Mouse (Mus musculus): ENCODE data around the gene Gm4312. TPM values are rescaled to one million over a fixed set of nuclear protein-coding genes. Genes with fewer than 3 reads are reported as not detected.
"Not testable (repeated sequence)": the region's sequence is repeated elsewhere in the genome, so short reads cannot be mapped to it uniquely, and the experiment has no call there.

Gene Gm4312
- not detected for total RNA-seq (2021)

DNA sequence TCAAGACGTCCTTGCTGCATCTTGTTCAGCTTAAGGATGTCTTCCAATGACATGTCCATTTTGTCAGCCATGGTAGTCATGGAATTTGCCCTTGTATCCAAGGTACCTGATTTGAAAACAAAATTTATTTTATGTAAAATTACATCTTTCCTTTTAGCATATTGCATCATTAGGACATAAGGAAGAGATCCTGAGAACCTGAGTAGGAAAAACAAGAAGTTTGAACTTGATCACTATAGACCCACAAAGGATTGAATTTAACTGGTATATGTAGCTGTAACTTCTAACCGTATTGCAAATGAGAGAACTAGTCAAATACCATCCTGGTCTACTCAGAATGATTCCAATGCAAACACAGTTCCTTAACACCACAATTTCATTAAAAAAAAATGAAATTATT is at the start of gene Gm4312:
Gm4312 (minus strand) TSS at position 101 of the 400 bp plus-strand sequence.
- intact Hi-C loops (cut with DNase I); DNase-seq (ENCODE audit: low spot score in 2 of 2): not testable (repeated sequence)

DNA sequence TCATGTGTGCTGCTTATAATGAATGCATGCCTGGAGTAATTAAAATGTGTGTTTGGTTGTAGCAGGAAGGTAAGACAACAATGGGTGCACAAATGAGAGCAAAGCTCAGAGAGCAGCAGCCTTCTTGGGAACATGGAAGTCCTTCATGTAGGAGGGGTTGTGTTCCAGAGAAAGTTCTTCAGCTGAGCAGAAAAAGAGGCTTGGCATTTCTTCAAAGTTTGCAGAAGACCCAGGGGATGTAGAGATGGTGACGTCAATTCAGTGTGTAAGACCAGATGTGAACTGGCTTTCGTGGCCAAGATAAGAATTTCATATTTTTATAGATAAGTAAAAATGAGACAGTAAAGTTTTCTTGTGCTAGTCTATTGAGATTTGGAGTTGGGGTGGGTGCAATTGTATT is 45.2 kb upstream of the Gm4312 start:
- no peak for DNase-seq (ENCODE audit: low spot score in 2 of 2)
- intact Hi-C loops (cut with DNase I), result no loop called here

DNA sequence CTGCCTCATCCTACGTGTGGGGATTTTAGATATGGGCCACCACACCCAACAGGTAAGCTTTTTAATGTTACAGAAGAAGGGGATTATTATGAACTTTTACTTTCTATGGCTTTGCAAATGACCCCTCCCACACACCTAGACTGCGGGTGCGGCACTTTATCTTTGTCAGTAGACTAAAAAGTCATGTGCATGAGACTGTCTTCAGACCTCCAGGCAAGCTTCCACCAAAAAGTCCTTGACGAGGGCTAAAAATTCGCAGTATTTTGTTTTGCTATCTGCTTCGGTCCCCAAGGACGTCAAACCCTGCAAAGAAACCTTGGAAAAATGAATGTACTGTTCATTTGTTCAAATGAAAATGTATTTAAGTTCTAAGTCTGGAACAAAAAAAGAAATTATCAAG is 33.2 kb upstream of the Gm4312 start:
- intact Hi-C loops (cut with DNase I), result no loop called here
- DNase-seq (ENCODE audit: low spot score in 2 of 2), result no peak

DNA sequence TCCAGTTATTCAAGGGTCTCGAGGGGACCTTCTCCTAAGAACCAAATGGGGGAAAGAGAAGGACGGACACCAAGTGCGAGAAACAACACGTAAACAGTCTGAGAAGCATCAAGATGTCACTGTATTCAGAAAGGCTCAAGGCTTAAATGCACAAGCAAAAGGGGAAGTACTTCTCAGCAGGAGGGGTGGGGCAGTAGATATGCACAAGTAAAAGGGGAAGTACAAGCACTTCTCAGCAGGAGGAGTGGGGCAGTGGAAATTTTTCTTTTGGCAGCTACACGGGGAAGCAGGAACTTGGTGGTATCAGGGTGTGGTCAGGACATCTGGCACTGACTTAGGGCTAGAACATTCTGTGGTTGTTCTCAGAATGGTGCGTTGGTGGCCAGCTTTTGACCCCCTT is 19.9 kb upstream of the Gm4312 start:
- intact Hi-C loops (cut with DNase I); DNase-seq (ENCODE audit: low spot score in 2 of 2): not testable (repeated sequence)

DNA sequence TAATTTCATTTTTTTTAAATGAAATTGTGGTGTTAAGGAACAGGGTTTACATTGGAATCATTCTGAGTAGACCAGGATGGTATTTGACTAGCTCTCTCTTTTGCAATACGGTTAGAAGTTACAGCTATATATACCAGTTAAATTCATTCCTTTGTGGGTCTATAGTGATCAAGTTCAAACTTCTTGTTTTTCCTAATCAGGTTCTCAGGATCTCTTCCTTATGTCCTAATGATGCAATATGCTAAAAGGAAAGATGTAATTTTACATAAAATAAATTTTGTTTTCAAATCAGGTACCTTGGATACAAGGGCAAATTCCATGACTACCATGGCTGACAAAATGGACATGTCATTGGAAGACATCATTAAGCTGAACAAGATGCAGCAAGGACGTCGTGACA is 21.3 kb downstream of the Gm4312 start, which contains the start of gene Gm4307:
Gm4307 (plus strand) TSS at position 301 of the 400 bp plus-strand sequence.
- DNase-seq (ENCODE audit: low spot score in 2 of 2); intact Hi-C loops (cut with DNase I): not testable (repeated sequence)

DNA sequence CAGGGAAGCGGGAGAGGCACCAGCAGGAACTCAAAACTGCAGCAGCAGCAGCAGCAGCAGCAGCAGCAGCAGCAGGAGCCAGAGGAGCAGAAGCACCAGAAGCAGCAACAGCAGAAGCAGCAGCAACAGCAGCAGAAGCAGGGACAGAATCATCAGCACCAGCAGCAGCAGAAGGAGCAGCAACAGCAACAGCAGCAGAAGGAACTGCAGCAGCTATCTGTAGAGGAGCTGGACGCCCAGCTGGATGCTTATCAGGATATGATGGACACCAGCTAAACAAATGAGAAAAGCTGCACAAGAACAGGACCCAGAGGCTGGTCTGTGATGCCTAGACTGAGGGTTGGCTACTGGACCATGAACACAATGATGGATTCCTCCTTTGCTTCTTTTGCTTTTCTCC is 25.5 kb downstream of the Gm4312 start:
- intact Hi-C loops (cut with DNase I), result not testable (repeated sequence)
- peak; percentile 4 to 6 for DNase-seq (ENCODE audit: low spot score in 2 of 2)

DNA sequence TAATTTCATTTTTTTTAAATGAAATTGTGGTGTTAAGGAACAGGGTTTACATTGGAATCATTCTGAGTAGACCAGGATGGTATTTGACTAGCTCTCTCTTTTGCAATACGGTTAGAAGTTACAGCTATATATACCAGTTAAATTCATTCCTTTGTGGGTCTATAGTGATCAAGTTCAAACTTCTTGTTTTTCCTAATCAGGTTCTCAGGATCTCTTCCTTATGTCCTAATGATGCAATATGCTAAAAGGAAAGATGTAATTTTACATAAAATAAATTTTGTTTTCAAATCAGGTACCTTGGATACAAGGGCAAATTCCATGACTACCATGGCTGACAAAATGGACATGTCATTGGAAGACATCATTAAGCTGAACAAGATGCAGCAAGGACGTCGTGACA is 31.6 kb downstream of the Gm4312 start, which contains the start of gene Gm4305:
Gm4305 (plus strand) TSS at position 301 of the 400 bp plus-strand sequence.
- intact Hi-C loops (cut with DNase I); DNase-seq (ENCODE audit: low spot score in 2 of 2): not testable (repeated sequence)

DNA sequence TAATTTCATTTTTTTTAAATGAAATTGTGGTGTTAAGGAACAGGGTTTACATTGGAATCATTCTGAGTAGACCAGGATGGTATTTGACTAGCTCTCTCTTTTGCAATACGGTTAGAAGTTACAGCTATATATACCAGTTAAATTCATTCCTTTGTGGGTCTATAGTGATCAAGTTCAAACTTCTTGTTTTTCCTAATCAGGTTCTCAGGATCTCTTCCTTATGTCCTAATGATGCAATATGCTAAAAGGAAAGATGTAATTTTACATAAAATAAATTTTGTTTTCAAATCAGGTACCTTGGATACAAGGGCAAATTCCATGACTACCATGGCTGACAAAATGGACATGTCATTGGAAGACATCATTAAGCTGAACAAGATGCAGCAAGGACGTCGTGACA is 36.7 kb downstream of the Gm4312 start, which contains the start of gene Gm4303:
Gm4303 (plus strand) TSS at position 301 of the 400 bp plus-strand sequence.
- intact Hi-C loops (cut with DNase I); DNase-seq (ENCODE audit: low spot score in 2 of 2): not testable (repeated sequence)

DNA sequence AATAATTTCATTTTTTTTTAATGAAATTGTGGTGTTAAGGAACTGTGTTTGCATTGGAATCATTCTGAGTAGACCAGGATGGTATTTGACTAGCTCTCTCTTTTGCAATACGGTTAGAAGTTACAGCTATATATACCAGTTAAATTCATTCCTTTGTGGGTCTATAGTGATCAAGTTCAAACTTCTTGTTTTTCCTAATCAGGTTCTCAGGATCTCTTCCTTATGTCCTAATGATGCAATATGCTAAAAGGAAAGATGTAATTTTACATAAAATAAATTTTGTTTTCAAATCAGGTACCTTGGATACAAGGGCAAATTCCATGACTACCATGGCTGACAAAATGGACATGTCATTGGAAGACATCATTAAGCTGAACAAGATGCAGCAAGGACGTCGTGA is 41.8 kb downstream of the Gm4312 start, which contains the start of gene Gm4302:
Gm4302 (plus strand) TSS at position 301 of the 400 bp plus-strand sequence.
- intact Hi-C loops (cut with DNase I); DNase-seq (ENCODE audit: low spot score in 2 of 2): not testable (repeated sequence)

DNA sequence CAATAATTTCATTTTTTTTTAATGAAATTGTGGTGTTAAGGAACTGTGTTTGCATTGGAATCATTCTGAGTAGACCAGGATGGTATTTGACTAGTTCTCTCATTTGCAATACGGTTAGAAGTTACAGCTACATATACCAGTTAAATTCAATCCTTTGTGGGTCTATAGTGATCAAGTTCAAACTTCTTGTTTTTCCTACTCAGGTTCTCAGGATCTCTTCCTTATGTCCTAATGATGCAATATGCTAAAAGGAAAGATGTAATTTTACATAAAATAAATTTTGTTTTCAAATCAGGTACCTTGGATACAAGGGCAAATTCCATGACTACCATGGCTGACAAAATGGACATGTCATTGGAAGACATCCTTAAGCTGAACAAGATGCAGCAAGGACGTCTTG is 47.0 kb downstream of the Gm4312 start, which contains the start of gene Gm4301:
Gm4301 (plus strand) TSS at position 301 of the 400 bp plus-strand sequence.
- intact Hi-C loops (cut with DNase I), result not testable (repeated sequence)

More for the DNA sequence above, 47.0 kb downstream of the Gm4312 start, which contains the start of gene Gm4301:
- not testable (repeated sequence) for DNase-seq (ENCODE audit: low spot score in 2 of 2)

Other genes with a start within 250 kb of the Gm4312 start
- not detected for gene Gm4301, start 46.9 kb downstream of the Gm4312 start, total RNA-seq (2021)
- not detected for gene Gm4302, start 41.7 kb downstream of the Gm4312 start, total RNA-seq (2021)
- not detected for gene Gm4303, start 36.6 kb downstream of the Gm4312 start, total RNA-seq (2021)
- gene Gm4305, start 31.5 kb downstream of the Gm4312 start, total RNA-seq (2021), result not detected
- gene Gm4307, start 21.2 kb downstream of the Gm4312 start, total RNA-seq (2021), result not detected
- 10 to 100 TPM; 11.0 to 14.5 TPM for gene Tmtc3, start 104.8 kb upstream of the Gm4312 start, total RNA-seq (2021)
- gene Cep290, start 105.0 kb upstream of the Gm4312 start, total RNA-seq (2021), result 10 to 100 TPM; 14.0 to 16.4 TPM
- gene 4930430F08Rik, start 207.9 kb upstream of the Gm4312 start, total RNA-seq (2021), result 10 to 100 TPM; 19.0 to 20.8 TPM
- gene 1700017N19Rik, start 207.9 kb upstream of the Gm4312 start, total RNA-seq (2021), result not detected

Data from left cerebral cortex, postnatal 36 days (tissue).